ENCODE assay signal across 1 mouse cellular context in the genomic region with DNA sequence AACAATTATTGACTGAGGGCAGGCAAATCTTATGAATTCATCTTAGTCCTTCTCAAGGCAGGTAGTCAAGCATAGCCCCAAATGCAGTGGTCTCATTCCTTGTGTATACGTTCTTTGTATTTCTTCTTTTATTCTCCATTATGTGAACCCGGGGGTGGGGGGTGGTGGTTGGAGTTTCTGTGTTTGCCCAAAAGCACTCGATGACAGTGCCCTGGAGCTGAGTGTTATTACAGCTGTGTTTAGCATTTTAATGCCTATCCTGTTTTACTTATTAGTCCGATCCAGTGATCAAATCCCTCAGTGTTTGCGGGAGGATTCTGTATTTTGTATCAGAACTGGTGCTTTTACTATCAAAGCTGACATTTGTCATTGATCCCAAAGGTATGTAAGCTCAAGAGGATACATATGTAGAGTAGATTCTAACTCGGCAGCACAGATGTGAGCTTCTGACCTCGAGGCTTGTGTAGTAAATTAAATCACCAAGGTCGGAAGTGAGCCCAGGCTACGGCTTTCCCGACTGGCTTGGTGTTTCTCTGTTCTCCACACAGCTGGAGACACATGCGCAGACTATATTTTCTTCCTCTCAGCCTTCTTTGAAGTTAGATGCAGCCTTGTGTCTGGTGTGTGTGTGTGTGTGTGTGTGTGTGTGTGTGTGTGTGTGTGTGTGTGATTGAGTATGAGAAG.
TF ChIP-seq lines count a peak whose summit lies in the region.

No protein-coding gene starts in this region.

TF ChIP-seq in CH12.LX, 34 proteins besides CTCF, POLR2A, EP300 and RAD21 (continued from another document):
- TF ChIP-seq SIN3A (IDR thresholded peaks at IDR 0.05; ENCODE audit: low read length) (no peak), ZMIZ1 (IDR thresholded peaks at IDR 0.05; ENCODE audit: low read depth, low read length) (no peak), USF2 (conservative IDR thresholded peaks at IDR 0.05; ENCODE audit: low read depth, low read length) (no peak), MYC (IDR thresholded peaks at IDR 0.05; ENCODE audit: low read depth, low read length) (no peak), MAZ (IDR thresholded peaks at IDR 0.05; ENCODE audit: low read depth, low read length) (no peak), ELF1 (IDR thresholded peaks at IDR 0.05; ENCODE audit: low read depth, low read length) (no peak), ZNF384 (IDR thresholded peaks at IDR 0.05; ENCODE audit: low read depth, low read length) (no peak), MEF2A (IDR thresholded peaks at IDR 0.05; ENCODE audit: borderline replicate concordance, low read depth, low read length) (no peak)
